Mouse (Mus musculus): ENCODE data around the gene Cyth2. TPM values are rescaled to one million over a fixed set of nuclear protein-coding genes. Genes with fewer than 3 reads are reported as not detected.
A peak's percentile ranks its signal among the peaks of the same experiment; 100 is the strongest.

Cyth2 gene
- total and polyA plus RNA-seq, 2 experiments from 2014 or later = 86.5 to 99.9 TPM

- WGBS = 61% methylated on average over 13 of the region's 14 CpGs
- ATAC-seq (ENCODE audit: insufficient read depth, low read depth) (no peak), DNase-seq (ENCODE audit: low spot score) (no peak)
- no peaks in the 10 kb centered on the region for H3K27me3 ChIP-seq (ENCODE audit: control insufficient read depth, insufficient read depth, low read length)
- H3K4me2 ChIP-seq (ENCODE audit: low read depth, low read length) = no peak overlapping the region
- no peaks in the 10 kb centered on the region for H3K9me3 ChIP-seq (replicated peaks; ENCODE audit: control insufficient read depth, low read length)
- TF ChIP-seq EP300 (IDR thresholded peaks at IDR 0.05; ENCODE audit: low read depth) (no peak), CTCF (IDR thresholded peaks at IDR 0.05; ENCODE audit: low read depth) (no peak)
- H3K27ac ChIP-seq (ENCODE audit: low read depth) = no peak overlapping the region
- H3K4me3 ChIP-seq (ENCODE audit: low read depth, low read length) = no peak overlapping the region
- H3K4me1 ChIP-seq (ENCODE audit: control insufficient read depth, insufficient read depth) = peaks cover 10% of the 10 kb centered on the region; the same call in 1 of the 2 replicates
- H3K36me3 ChIP-seq (replicated peaks; ENCODE audit: control insufficient read depth, insufficient read depth, low read length) = peaks cover 67% of the 10 kb centered on the region
- no peak overlapping the region for H3K9ac ChIP-seq (replicated peaks; ENCODE audit: low read depth, low read length)
These were observed 4.9 kb downstream of the Cyth2 start for GRCm38 (mm10) chr7:45809276-45810075.

- Histone ChIP-seq H3K27me3 (ENCODE audit: control insufficient read depth, insufficient read depth, low read length) (no peaks in the 10 kb centered on the region), H3K4me2 (ENCODE audit: low read depth, low read length) (no peak overlapping the region), H3K36me3 (replicated peaks; ENCODE audit: control insufficient read depth, insufficient read depth, low read length) (peaks cover 67% of the 10 kb centered on the region), H3K9me3 (replicated peaks; ENCODE audit: control insufficient read depth, low read length) (no peaks in the 10 kb centered on the region), H3K27ac (ENCODE audit: low read depth) (no peak overlapping the region), H3K9ac (replicated peaks; ENCODE audit: low read depth, low read length) (no peak overlapping the region), H3K4me3 (ENCODE audit: low read depth, low read length) (no peak overlapping the region), H3K4me1 (ENCODE audit: control insufficient read depth, insufficient read depth) (peaks cover 10% of the 10 kb centered on the region; the same call in 1 of the 2 replicates)
- ATAC-seq (ENCODE audit: insufficient read depth, low read depth) = no peak
- no peak for DNase-seq (ENCODE audit: low spot score)
- WGBS = 57% methylated on average over 11 of the region's 11 CpGs
- TF ChIP-seq CTCF (IDR thresholded peaks at IDR 0.05; ENCODE audit: low read depth) (no peak), EP300 (IDR thresholded peaks at IDR 0.05; ENCODE audit: low read depth) (no peak)
These were observed 5.9 kb downstream of the Cyth2 start for GRCm38 (mm10) chr7:45808471-45808870.

- DNase-seq (ENCODE audit: low spot score) = no peak
- no peak overlapping the region for H3K27ac ChIP-seq (ENCODE audit: low read depth)
- peaks cover 48% of the 10 kb centered on the region for H3K36me3 ChIP-seq (replicated peaks; ENCODE audit: control insufficient read depth, insufficient read depth, low read length)
- no peak for ATAC-seq (ENCODE audit: insufficient read depth, low read depth)
- no peaks in the 10 kb centered on the region for H3K9me3 ChIP-seq (replicated peaks; ENCODE audit: control insufficient read depth, low read length)
- no peak overlapping the region for H3K9ac ChIP-seq (replicated peaks; ENCODE audit: low read depth, low read length)
- H3K4me1 ChIP-seq (ENCODE audit: control insufficient read depth, insufficient read depth) = peaks cover 3% of the 10 kb centered on the region
- no peak overlapping the region for H3K4me2 ChIP-seq (ENCODE audit: low read depth, low read length)
- H3K27me3 ChIP-seq (ENCODE audit: control insufficient read depth, insufficient read depth, low read length) = peaks cover 2% of the 10 kb centered on the region
- no peak overlapping the region for H3K4me3 ChIP-seq (ENCODE audit: low read depth, low read length)
- WGBS = 49% methylated on average over 5 of the region's 5 CpGs
- TF ChIP-seq EP300 (IDR thresholded peaks at IDR 0.05; ENCODE audit: low read depth) (no peak), CTCF (IDR thresholded peaks at IDR 0.05; ENCODE audit: low read depth) (no peak)
These were observed 8.4 kb downstream of the Cyth2 start for GRCm38 (mm10) chr7:45805941-45806340.

- no peaks in the 10 kb centered on the region for H3K9me3 ChIP-seq (replicated peaks; ENCODE audit: control insufficient read depth, low read length)
- TF ChIP-seq EP300 (IDR thresholded peaks at IDR 0.05; ENCODE audit: low read depth) (no peak), CTCF (IDR thresholded peaks at IDR 0.05; ENCODE audit: low read depth) (no peak)
- H3K27ac ChIP-seq (ENCODE audit: low read depth) = no peak overlapping the region
- DNase-seq (ENCODE audit: low spot score) = no peak
- 83% methylated on average over 6 of the region's 6 CpGs for WGBS
- no peak overlapping the region for H3K4me2 ChIP-seq (ENCODE audit: low read depth, low read length)
- H3K4me3 ChIP-seq (ENCODE audit: low read depth, low read length) = no peak overlapping the region
- peaks cover 7% of the 10 kb centered on the region for H3K4me1 ChIP-seq (ENCODE audit: control insufficient read depth, insufficient read depth)
- peaks cover 33% of the 10 kb centered on the region for H3K27me3 ChIP-seq (ENCODE audit: control insufficient read depth, insufficient read depth, low read length)
- no peak overlapping the region for H3K9ac ChIP-seq (replicated peaks; ENCODE audit: low read depth, low read length)
- ATAC-seq (ENCODE audit: insufficient read depth, low read depth) = no peak
- peaks cover 14% of the 10 kb centered on the region for H3K36me3 ChIP-seq (replicated peaks; ENCODE audit: control insufficient read depth, insufficient read depth, low read length)
These were observed 11.8 kb downstream of the Cyth2 start for GRCm38 (mm10) chr7:45802551-45802950.

DNA sequence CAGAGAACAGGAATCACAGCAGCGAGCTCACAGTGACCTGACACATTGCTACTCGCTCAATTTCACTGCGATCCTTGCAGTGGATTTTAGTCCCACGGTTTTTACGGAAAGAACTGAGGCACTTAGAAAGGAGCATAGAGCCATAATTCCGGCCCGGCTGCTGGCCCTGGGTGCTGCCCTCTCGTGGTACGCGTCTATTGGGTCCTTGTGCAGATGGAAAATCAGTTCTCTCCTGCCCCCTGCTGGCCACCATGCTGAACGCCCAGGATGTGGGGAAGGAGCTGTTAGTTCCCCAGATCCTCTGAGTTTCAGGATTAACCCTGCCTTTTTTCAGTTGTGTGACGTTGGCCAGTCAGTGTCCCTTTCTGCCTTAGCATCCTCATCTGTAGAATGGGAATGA lies 13.0 kb downstream of the Cyth2 start:
- Histone ChIP-seq H3K4me1 (ENCODE audit: control insufficient read depth, insufficient read depth) (peaks cover 7% of the 10 kb centered on the region), H3K36me3 (replicated peaks; ENCODE audit: control insufficient read depth, insufficient read depth, low read length) (peaks cover 2% of the 10 kb centered on the region; the same call in 1 of the 2 replicates), H3K4me3 (ENCODE audit: low read depth, low read length) (peak overlapping the region; percentile 30), H3K9me3 (replicated peaks; ENCODE audit: control insufficient read depth, low read length) (no peaks in the 10 kb centered on the region), H3K27ac (ENCODE audit: low read depth) (no peak overlapping the region), H3K27me3 (ENCODE audit: control insufficient read depth, insufficient read depth, low read length) (peaks cover 42% of the 10 kb centered on the region), H3K9ac (replicated peaks; ENCODE audit: low read depth, low read length) (no peak overlapping the region), H3K4me2 (ENCODE audit: low read depth, low read length) (peak overlapping the region; percentile 49)
- 2% methylated on average over 12 of the region's 12 CpGs for WGBS
- ATAC-seq (ENCODE audit: insufficient read depth, low read depth) = peak; percentile 67
- TF ChIP-seq CTCF (IDR thresholded peaks at IDR 0.05; ENCODE audit: low read depth) = peak; percentile 100
- no peak for TF ChIP-seq EP300 (IDR thresholded peaks at IDR 0.05; ENCODE audit: low read depth)
- DNase-seq (ENCODE audit: low spot score) = peak; percentile 85
